Mouse (Mus musculus): Measurements from ENCODE around the gene Gnrhr. TPM values are rescaled to one million over a fixed set of nuclear protein-coding genes. Genes with fewer than 3 reads are reported as not detected.

Gene Gnrhr
- not detected in 2 replicates for polyA plus RNA-seq (2015; fragmentation: Nextera tagmentation; extraction: Ambion mirVana)

DNA sequence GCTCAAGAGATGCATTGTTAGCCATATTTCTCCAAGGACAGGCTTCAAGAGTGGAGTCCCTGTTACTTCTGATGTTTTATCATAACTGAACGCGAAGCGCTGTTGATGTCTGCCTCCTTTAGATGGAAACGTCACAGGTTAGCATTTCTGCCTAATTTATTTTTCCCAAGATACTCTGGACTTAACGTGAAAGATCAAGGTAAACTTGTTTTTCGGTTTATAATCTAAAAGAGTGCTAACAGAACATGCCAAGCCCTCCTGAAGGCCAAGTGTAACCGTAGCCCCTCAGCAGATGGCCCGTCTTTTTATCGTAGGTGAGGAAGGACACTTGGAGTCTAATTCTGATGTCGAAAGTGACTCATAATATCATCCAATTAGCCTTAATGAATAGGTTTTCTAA lies at the start of gene Gnrhr:
Gene Gnrhr, minus strand, starts transcription at position 101 of the 400 bp plus-strand sequence.

DNA sequence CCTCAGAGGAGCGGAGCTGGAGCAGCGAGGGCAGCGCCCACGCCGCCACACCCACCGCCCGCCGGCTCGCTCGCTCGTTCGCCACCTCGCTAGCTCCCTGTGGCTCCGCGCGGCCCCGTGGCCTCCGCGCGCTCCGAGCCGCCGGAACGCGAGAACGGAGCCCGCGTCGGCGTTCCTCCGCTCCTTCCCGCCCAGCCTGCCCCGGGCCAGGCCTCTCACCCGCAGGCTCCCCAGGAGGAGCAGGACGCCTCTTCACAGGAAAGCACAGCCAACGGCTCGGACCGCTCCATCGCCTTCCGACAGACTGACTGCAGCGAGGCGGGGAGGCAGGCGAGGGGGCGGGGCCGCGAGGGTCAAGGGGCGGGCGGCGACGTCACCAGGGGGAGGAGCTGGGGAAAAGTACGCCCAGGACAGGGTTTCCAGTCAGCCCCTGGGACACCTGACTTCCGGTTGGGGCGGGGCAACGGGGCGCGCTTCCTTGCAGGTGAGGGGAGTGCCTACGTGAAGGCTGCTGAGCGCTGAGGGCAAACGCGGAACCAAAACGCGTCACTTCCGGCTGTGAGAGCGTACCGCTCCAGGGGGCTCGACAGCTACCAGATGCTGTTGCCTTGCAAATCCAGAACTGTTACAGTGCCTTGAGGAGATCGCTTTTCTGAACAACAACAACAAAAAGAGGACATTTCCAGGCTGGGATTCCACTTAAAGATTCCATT lies 25.1 kb downstream of the Gnrhr start, which contains the start of gene Uba6:
Gene Uba6, minus strand, starts transcription at position 355 of the 713 bp plus-strand sequence.

Other genes with a start within 250 kb of the Gnrhr start
- gene Cenpc1, start 132.3 kb downstream of the Gnrhr start, polyA plus RNA-seq (2015; fragmentation: Nextera tagmentation; extraction: Ambion mirVana), result 27.1 and 27.9 TPM in 2 replicates
- 0.36 and 0.58 TPM in 2 replicates for gene Stap1, start 126.2 kb downstream of the Gnrhr start, polyA plus RNA-seq (2015; fragmentation: Nextera tagmentation; extraction: Ambion mirVana)
- 6.3 and 7.7 TPM in 2 replicates for gene Uba6, start 25.1 kb downstream of the Gnrhr start, polyA plus RNA-seq (2015; fragmentation: Nextera tagmentation; extraction: Ambion mirVana)
- gene Tmprss11c, start 91.4 kb upstream of the Gnrhr start, polyA plus RNA-seq (2015; fragmentation: Nextera tagmentation; extraction: Ambion mirVana), result 0.12 TPM in 1 of 2 replicates, not detected in the other
- 0.10 TPM in 1 of 2 replicates, not detected in the other for gene Tmprss11d, start 175.5 kb upstream of the Gnrhr start, polyA plus RNA-seq (2015; fragmentation: Nextera tagmentation; extraction: Ambion mirVana)